Comparison of ENCODE assay signal across 20 mouse cellular contexts in genomic region chr10:70976633-70977032, GRCm38 (mm10).
A peak's percentile ranks its signal among the peaks of the same experiment; 100 is the strongest.
DNase-seq lines count a peak whose midpoint lies in the region; ATAC-seq and TF ChIP-seq lines count a peak whose summit lies in the region.
"Had no signal": no experiment of that assay in that cellular context is flagged by ENCODE, and none has a peak within 500 bp of the region (broad histone marks: within the 10 kb centered on the region; RNA-seq: fewer than 3 reads in every experiment).

No protein-coding gene starts in this region.

- no peak overlapping the region for H3K4me2 ChIP-seq in hindbrain, embryonic 14.5 days (replicated peaks)
- H3K4me2 ChIP-seq in hindbrain, postnatal 0 days (ENCODE audit: low read depth, low read length) = no peak overlapping the region
- H3K4me2 ChIP-seq in lung, embryonic 16.5 days (ENCODE audit: low read depth, low read length) = no peak overlapping the region
- H3K4me2 ChIP-seq: embryonic facial prominence, embryonic 12.5 days; embryonic facial prominence, embryonic 15.5 days; heart, embryonic 11.5 days had no signal

- TF ChIP-seq CTCF in hindbrain, postnatal 0 days (IDR thresholded peaks at IDR 0.05; ENCODE audit: low read depth) = no peak

- H3K9me3 ChIP-seq in heart, embryonic 10.5 days = no peaks in the 10 kb centered on the region
- H3K9me3 ChIP-seq in hindbrain, embryonic 14.5 days (ENCODE audit: control insufficient read depth, low read length) = no peaks in the 10 kb centered on the region
- H3K9me3 ChIP-seq in hindbrain, postnatal 0 days (ENCODE audit: low read length) = no peaks in the 10 kb centered on the region
- H3K9me3 ChIP-seq in lung, embryonic 16.5 days (ENCODE audit: control insufficient read depth, low read length) = no peaks in the 10 kb centered on the region
- H3K9me3 ChIP-seq: embryonic facial prominence, embryonic 12.5 days; embryonic facial prominence, embryonic 15.5 days had no signal

- H3K36me3 ChIP-seq in heart, embryonic 10.5 days = no peaks in the 10 kb centered on the region
- H3K36me3 ChIP-seq in hindbrain, embryonic 14.5 days (replicated peaks; ENCODE audit: control insufficient read depth, insufficient read depth) = no peaks in the 10 kb centered on the region
- no peaks in the 10 kb centered on the region for H3K36me3 ChIP-seq in hindbrain, postnatal 0 days (ENCODE audit: insufficient read depth, low read length)
- H3K36me3 ChIP-seq in lung, embryonic 16.5 days (ENCODE audit: control insufficient read depth, insufficient read depth, low read length) = no peaks in the 10 kb centered on the region
- H3K36me3 ChIP-seq: embryonic facial prominence, embryonic 12.5 days; embryonic facial prominence, embryonic 15.5 days had no signal

- H3K9ac ChIP-seq in hindbrain, embryonic 14.5 days = no peak overlapping the region
- H3K9ac ChIP-seq in hindbrain, postnatal 0 days (replicated peaks; ENCODE audit: low read length) = no peak overlapping the region
- no peak overlapping the region for H3K9ac ChIP-seq in lung, embryonic 16.5 days (ENCODE audit: low read length)
- H3K9ac ChIP-seq: embryonic facial prominence, embryonic 12.5 days; embryonic facial prominence, embryonic 15.5 days; forebrain, postnatal 0 days had no signal

- H3K27ac ChIP-seq in heart, embryonic 10.5 days = no peak overlapping the region
- H3K27ac ChIP-seq in hindbrain, embryonic 14.5 days = peak overlapping the region; percentile 32; the same call in 1 of the 2 replicates
- H3K27ac ChIP-seq in hindbrain, postnatal 0 days = no peak overlapping the region
- no peak overlapping the region for H3K27ac ChIP-seq in lung, embryonic 16.5 days (ENCODE audit: low read length)
- H3K27ac ChIP-seq: embryonic facial prominence, embryonic 12.5 days; embryonic facial prominence, embryonic 15.5 days had no signal

- no peak for ATAC-seq in hindbrain, embryonic 14.5 days (ENCODE audit: low FRiP score)
- ATAC-seq in hindbrain, postnatal 0 days = no peak
- 0 out of 2 replicates have a peak, but pooled peaks have one; percentile 28 for ATAC-seq in lung, embryonic 16.5 days (ENCODE audit: low read depth)
- ATAC-seq: CD4-positive, CD25-positive, alpha-beta regulatory T cell, adult 4 months; forebrain, embryonic 14.5 days; forebrain, postnatal 0 days; intestine, postnatal 0 days had no signal

- peak; percentile 64 for DNase-seq in heart, embryonic 10.5 days (ENCODE audit: low spot score)
- DNase-seq in heart, adult 18-20 months = no peak
- no peak for DNase-seq in hindbrain, embryonic 14.5 days (ENCODE audit: low spot score)
- DNase-seq in hindbrain, postnatal 0 days (ENCODE audit: low spot score) = no peak
- DNase-seq in lung, postnatal 10 days = no peak
- DNase-seq: adrenal gland, adult 2 months; adrenal gland, postnatal 14 days; cerebellum, adult 11 months; cerebellum, adult 2 months; cerebellum, adult 9-11 months; cerebellum, postnatal 25 days; forebrain, postnatal 0 days; gastrocnemius, postnatal 25 days had no signal

- 67% methylated on average over 9 of the region's 9 CpGs for WGBS in heart, embryonic 10.5 days
- 75% methylated on average over 9 of the region's 9 CpGs for WGBS in hindbrain, embryonic 14.5 days
- 72% methylated on average over 9 of the region's 9 CpGs for WGBS in hindbrain, postnatal 0 days
- 22% methylated on average over 9 of the region's 9 CpGs for WGBS in lung, embryonic 16.5 days

- no peaks in the 10 kb centered on the region for H3K27me3 ChIP-seq in heart, embryonic 10.5 days (ENCODE audit: insufficient read depth, poor library complexity, severe bottlenecking)
- H3K27me3 ChIP-seq in hindbrain, embryonic 14.5 days (ENCODE audit: control insufficient read depth, insufficient read depth, low read length) = no peaks in the 10 kb centered on the region
- H3K27me3 ChIP-seq in hindbrain, postnatal 0 days (ENCODE audit: insufficient read depth, low read length) = no peaks in the 10 kb centered on the region
- H3K27me3 ChIP-seq in lung, embryonic 16.5 days (ENCODE audit: control insufficient read depth, insufficient read depth, low read depth, low read length) = no peaks in the 10 kb centered on the region
- H3K27me3 ChIP-seq: embryonic facial prominence, embryonic 12.5 days; embryonic facial prominence, embryonic 15.5 days had no signal

- no peaks in the 10 kb centered on the region for H3K4me1 ChIP-seq in heart, embryonic 10.5 days
- H3K4me1 ChIP-seq in hindbrain, embryonic 14.5 days (replicated peaks; ENCODE audit: control insufficient read depth, insufficient read depth, low read length) = peaks cover 14% of the 10 kb centered on the region; the same call in 1 of the 2 replicates
- 0 out of 2 replicates have a peak, but pooled peaks cover 3% of the 10 kb centered on the region for H3K4me1 ChIP-seq in hindbrain, postnatal 0 days (ENCODE audit: insufficient read depth, low read length)
- no peaks in the 10 kb centered on the region; the same call in 1 of the 2 replicates for H3K4me1 ChIP-seq in lung, embryonic 16.5 days (replicated peaks; ENCODE audit: control insufficient read depth, insufficient read depth, low read length)

- no peak overlapping the region for H3K4me3 ChIP-seq in heart, embryonic 10.5 days
- H3K4me3 ChIP-seq in hindbrain, embryonic 14.5 days (replicated peaks; ENCODE audit: low read length) = no peak overlapping the region
- no peak overlapping the region for H3K4me3 ChIP-seq in hindbrain, postnatal 0 days (ENCODE audit: low read length)
- H3K4me3 ChIP-seq in lung, embryonic 16.5 days (ENCODE audit: low read length) = no peak overlapping the region
- H3K4me3 ChIP-seq: embryonic facial prominence, embryonic 12.5 days; embryonic facial prominence, embryonic 15.5 days had no signal
